Mouse (Mus musculus): Measurements from ENCODE around the gene Gja5. TPM values are rescaled to one million over a fixed set of nuclear protein-coding genes. Genes with fewer than 3 reads are reported as not detected.

Gene Gja5
- polyA plus RNA-seq, 1 experiment from 2014 or later = 3.7 TPM

DNA sequence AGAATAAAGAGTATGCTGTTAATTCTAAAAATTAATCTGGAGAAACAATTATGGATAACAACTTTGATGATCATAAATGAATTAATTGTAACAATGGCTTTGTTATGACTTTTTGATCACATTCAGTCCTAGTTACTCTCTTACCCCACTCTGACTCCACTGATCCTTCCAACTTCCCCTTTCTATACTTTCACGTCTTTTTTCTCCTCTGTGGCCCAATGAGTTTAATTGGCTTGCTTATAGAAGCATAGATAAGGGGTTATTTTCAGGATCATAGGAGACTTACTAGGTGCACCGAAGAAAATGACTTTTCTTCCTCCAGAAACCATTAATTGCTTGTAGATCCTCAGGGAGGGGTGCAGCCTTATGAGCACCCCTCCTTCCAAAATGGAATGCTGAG is 38.2 kb downstream of the Gja5 start:
- Histone ChIP-seq H3K36me3 (no peaks in the 10 kb centered on the region), H3K27ac (no peak overlapping the region), H3K9ac (no peak overlapping the region), H3K9me3 (peaks cover 7% of the 10 kb centered on the region), H3K4me3 (no peak overlapping the region), H3K4me2 (no peak overlapping the region), H3K4me1 (replicated peaks) (peaks cover 12% of the 10 kb centered on the region), H3K27me3 (no peaks in the 10 kb centered on the region)
- 94% methylated on average over 2 of the region's 2 CpGs for WGBS
- ATAC-seq (ENCODE audit: low FRiP score) = no peak

DNA sequence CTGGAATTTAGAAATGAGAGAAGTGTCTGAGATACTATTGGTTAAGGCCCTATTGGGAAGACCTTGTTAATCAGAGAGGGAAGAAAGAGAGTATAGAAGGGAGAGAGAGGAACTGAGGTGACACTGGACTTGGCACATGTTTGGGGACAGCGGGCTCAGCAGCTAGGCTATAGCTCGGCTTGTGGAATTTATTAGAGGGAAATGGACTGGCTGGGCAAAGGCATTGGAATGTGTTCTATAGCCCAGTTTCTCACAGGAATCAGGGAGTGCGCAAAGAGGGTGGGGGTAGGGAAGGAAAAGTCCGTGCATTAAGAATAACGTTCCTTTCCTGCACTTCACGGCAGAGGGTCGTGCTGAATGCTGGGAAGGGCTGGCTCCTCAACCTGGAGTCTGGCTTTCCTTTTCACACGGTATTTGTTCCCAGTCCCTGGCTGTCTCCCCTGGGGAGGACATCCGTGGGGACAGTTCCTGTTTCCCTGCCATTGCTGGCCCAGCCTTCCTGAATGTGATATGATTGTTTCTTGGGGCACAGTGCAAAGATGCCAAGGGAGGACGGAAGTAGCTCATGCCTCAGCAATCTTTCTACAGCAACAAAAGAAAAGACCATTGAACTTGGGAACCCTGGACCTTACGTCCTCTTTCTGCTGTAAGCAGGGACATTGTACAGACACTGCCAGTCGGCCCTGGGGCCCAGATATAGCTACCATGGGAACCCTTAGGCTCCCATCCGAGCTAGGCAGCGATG is 49.2 kb downstream of the Gja5 start:
- no peaks in the 10 kb centered on the region for H3K9me3 ChIP-seq
- H3K9ac ChIP-seq = no peak overlapping the region
- 58% methylated on average over 14 of the region's 14 CpGs for WGBS
- no peaks in the 10 kb centered on the region for H3K36me3 ChIP-seq
- H3K27me3 ChIP-seq = no peaks in the 10 kb centered on the region
- H3K27ac ChIP-seq = no peak overlapping the region
- no peak overlapping the region for H3K4me2 ChIP-seq
- H3K4me1 ChIP-seq (replicated peaks) = no peaks in the 10 kb centered on the region
- H3K4me3 ChIP-seq = no peak overlapping the region
- ATAC-seq (ENCODE audit: low FRiP score) = no peak

DNA sequence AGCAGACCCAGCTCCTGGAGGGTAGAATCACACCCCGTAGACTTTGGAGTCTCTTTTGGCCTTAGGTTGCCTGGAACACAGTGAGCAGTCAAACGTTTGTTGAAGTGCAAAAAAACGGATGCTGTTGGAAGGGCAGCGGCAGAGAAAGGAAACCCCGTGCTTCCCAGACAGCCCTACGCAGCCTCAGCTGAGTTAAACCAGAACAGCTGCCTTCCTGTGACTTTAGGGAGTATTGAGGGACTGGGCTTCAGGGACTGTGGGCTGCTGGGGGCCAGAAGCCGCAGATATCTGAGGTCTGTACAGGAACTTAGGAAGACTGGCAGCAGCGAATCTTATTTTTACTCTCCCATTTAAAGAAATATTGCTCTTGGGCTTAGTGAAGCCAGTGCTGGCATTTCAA is 56.1 kb downstream of the Gja5 start:
- no peak for ATAC-seq (ENCODE audit: low FRiP score)
- no peak overlapping the region for H3K4me3 ChIP-seq
- 58% methylated on average over 8 of the region's 8 CpGs for WGBS

DNA sequence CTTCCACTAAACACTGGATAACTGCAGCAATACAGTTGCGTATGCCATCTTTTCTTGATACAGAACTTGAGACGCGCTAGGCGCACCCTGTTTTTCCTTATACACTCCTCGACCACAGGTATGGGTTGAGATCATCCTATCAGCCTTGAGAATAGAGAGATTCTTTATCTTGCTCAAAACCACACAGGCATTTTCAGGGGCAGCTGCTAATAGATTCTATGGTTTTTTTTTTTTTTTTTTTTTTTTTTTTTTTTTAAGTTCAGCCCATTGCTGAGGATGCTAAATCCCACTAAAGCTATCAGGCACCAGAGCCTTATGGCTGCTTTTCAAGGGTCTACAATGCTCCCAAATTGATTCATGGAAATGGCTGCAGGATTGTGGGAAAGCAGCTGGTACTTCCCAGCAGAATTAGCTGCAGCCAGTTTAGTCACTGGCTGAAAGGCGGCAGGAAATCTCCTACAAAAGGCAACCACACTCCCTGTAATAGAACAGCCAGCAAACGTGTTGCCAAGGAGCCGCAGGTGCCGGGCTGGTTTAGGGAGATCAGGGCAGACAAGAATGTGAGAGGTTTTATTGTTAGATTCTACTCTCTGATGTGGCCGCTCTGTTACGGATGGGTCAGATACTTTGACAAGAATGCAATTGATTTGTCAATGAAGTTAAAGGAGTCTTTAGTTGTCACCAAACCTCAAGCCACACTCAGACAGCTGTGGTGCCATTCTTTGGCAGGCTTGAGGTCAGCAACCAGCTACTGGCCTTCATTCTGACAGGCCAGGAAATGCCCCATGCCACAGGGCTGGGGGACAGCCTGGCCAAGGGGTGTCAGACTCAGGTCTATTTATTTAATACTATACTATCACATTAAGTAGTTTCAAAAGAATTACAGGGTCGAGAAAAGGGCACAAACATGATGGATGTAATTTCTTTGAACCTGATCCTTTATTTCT is 58.9 kb downstream of the Gja5 start:
- Histone ChIP-seq H3K9ac (no peak overlapping the region), H3K9me3 (no peaks in the 10 kb centered on the region), H3K27ac (no peak overlapping the region), H3K4me3 (no peak overlapping the region), H3K27me3 (no peaks in the 10 kb centered on the region), H3K36me3 (no peaks in the 10 kb centered on the region), H3K4me2 (no peak overlapping the region), H3K4me1 (replicated peaks) (0 out of 2 replicates have a peak, but pooled peaks cover 4% of the 10 kb centered on the region)
- ATAC-seq (ENCODE audit: low FRiP score) = 0 out of 2 replicates have a peak, but pooled peaks have one; percentile 28
- 54% methylated on average over 12 of the region's 12 CpGs for WGBS

More for the DNA sequence above, 56.1 kb downstream of the Gja5 start:
- Histone ChIP-seq H3K27me3 (no peaks in the 10 kb centered on the region), H3K9ac (no peak overlapping the region), H3K4me2 (no peak overlapping the region), H3K9me3 (no peaks in the 10 kb centered on the region), H3K27ac (no peak overlapping the region), H3K36me3 (no peaks in the 10 kb centered on the region), H3K4me1 (replicated peaks) (0 out of 2 replicates have a peak, but pooled peaks cover 4% of the 10 kb centered on the region)

DNA sequence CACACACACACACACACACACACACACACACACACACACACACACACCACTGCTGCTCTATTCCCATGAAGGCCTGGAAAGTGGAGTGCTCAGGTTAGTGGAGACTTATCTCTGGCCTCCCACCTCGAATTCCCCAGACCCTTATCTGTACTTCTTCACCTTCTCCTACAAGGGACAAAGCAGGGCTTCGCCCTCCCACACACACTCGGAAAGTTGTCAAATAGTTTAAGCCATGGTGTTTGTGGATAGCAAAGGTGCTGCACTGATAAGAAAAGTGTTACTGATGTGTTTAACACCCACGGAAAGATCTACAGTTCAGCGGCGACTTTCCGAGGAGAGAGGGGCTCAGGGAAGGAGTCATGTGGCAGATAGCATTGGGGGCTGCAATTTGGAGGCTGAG is 66.5 kb downstream of the Gja5 start:
- Histone ChIP-seq H3K9ac (no peak overlapping the region), H3K4me3 (no peak overlapping the region), H3K4me2 (no peak overlapping the region), H3K27ac (no peak overlapping the region), H3K27me3 (no peaks in the 10 kb centered on the region), H3K9me3 (no peaks in the 10 kb centered on the region), H3K4me1 (replicated peaks) (no peaks in the 10 kb centered on the region), H3K36me3 (no peaks in the 10 kb centered on the region)
- ATAC-seq (ENCODE audit: low FRiP score) = no peak
- WGBS = 73% methylated on average over 7 of the region's 7 CpGs

DNA sequence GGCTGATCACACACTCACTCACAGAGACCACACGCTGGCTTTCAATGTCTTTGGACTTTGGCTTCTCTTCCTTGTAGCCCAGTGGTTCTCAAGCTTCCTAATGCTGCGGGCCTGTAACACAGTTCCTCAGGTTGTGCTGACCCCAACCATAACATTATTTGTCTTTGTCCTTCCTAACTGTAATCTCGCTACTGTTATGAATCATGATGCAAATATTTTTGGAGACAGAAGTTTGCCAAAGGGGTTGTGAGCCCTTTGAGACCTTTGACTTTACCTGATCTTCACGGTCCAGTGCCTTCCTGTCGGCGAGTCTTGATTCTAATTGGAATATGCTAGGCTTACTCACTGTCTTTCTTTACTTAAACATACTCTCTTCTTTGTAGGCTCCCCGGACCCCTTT is 70.0 kb downstream of the Gja5 start:
- no peak overlapping the region for H3K4me3 ChIP-seq
- H3K9me3 ChIP-seq = no peaks in the 10 kb centered on the region
- ATAC-seq (ENCODE audit: low FRiP score) = no peak
- peaks cover 10% of the 10 kb centered on the region for H3K4me1 ChIP-seq (replicated peaks)
- H3K9ac ChIP-seq = no peak overlapping the region
- 91% methylated on average over 7 of the region's 7 CpGs for WGBS
- H3K36me3 ChIP-seq = no peaks in the 10 kb centered on the region
- H3K27ac ChIP-seq = no peak overlapping the region
- no peaks in the 10 kb centered on the region for H3K27me3 ChIP-seq
- no peak overlapping the region for H3K4me2 ChIP-seq

DNA sequence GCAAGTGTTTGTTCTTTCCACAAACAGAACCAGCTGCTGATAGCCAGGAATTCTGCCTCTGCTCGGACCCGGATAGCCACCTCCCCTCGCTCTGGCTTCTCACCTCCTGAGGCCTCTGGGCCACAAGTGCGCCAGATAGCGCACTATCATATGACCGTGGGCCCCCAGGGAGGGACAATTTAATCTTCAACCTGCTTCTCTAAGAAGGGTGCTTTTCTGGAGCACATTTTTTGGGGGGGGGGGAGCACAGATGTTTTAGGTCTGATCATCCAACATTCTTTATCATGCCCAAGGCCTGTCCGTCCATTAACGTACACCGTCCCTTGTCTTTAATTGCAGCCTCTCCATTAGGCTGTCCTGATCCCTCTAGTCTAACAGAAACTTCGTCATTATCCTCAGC is 71.1 kb downstream of the Gja5 start:
- peaks cover 10% of the 10 kb centered on the region for H3K4me1 ChIP-seq (replicated peaks)
- 92% methylated on average over 10 of the region's 10 CpGs for WGBS
- no peaks in the 10 kb centered on the region for H3K36me3 ChIP-seq
- ATAC-seq (ENCODE audit: low FRiP score) = no peak
- no peak overlapping the region for H3K27ac ChIP-seq
- no peak overlapping the region for H3K4me2 ChIP-seq
- no peaks in the 10 kb centered on the region for H3K27me3 ChIP-seq
- no peaks in the 10 kb centered on the region for H3K9me3 ChIP-seq
- H3K4me3 ChIP-seq = no peak overlapping the region
- H3K9ac ChIP-seq = no peak overlapping the region

DNA sequence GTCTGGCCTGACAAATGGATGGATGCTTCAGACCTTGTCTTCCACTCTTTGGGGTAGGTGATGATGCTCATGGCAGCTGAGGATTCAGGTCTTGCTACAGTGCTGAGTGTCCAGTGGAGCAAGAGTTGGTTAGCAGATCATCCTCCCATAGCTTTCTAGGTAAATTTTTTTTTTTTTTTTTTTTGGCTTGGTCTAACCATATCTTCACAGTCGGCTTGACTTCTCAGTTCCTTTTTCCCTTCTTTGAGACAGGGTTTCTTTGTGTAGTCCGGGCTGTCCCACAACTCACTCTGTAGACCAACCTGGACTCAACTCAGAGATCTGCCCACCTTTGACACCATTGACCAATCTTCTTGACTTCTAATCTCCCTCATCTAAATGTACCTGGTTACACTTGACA is 73.0 kb downstream of the Gja5 start:
- no peak for ATAC-seq (ENCODE audit: low FRiP score)
- H3K4me3 ChIP-seq = no peak overlapping the region
- 90% methylated on average over 2 of the region's 2 CpGs for WGBS

DNA sequence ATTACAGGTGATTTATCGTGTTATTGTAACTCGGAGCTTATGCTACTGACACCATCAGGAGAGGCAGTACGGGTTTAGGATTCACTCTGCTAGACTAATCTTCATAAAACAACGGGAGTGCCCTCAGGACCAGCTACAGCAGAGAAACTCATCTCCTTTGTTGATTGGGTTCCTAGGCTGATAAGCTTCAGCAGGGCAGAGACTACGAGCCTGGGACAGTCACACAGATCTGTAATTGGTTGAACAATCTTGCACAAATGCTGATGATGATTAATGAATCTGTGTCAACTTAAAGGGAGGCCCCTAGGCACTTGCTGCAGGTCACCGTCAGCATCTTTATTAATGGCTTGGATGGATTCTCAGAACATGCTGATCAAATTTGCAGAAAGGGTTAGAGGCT is 74.0 kb downstream of the Gja5 start:
- ATAC-seq (ENCODE audit: low FRiP score) = peak; percentile 57
- Histone ChIP-seq H3K4me1 (replicated peaks) (peaks cover 10% of the 10 kb centered on the region), H3K4me2 (no peak overlapping the region), H3K9me3 (no peaks in the 10 kb centered on the region), H3K4me3 (no peak overlapping the region), H3K36me3 (no peaks in the 10 kb centered on the region), H3K27me3 (no peaks in the 10 kb centered on the region), H3K27ac (no peak overlapping the region), H3K9ac (no peak overlapping the region)
- whole genome bisulfite sequencing = 49% methylated on average over 6 of the region's 6 CpGs

More for the DNA sequence above, 73.0 kb downstream of the Gja5 start:
- Histone ChIP-seq H3K4me1 (replicated peaks) (peaks cover 10% of the 10 kb centered on the region), H3K9ac (no peak overlapping the region), H3K36me3 (no peaks in the 10 kb centered on the region), H3K9me3 (no peaks in the 10 kb centered on the region), H3K27ac (no peak overlapping the region), H3K4me2 (no peak overlapping the region), H3K27me3 (no peaks in the 10 kb centered on the region)

DNA sequence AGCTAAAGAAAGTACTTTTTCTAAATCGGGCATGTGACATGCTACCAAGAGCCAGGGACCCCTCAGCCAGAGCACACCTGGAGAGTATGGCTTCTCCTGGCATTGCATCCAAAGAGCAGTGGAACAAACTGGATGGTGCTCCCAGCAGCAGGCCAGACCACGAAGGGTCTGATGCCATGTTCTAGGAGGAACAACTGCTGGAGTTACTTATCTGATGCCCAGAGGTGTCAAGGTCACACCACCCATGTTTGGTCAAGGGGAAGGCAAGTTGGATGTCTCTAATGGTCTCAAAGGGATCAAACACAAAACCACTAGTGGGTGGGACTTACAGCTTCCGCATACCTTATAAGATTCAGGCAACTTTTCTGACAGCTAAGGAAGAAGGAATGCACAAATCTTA is 74.5 kb downstream of the Gja5 start:
- Histone ChIP-seq H3K27ac (peak overlapping the region; percentile 30; the same call in 1 of the 2 replicates), H3K9ac (no peak overlapping the region), H3K27me3 (no peaks in the 10 kb centered on the region), H3K4me3 (no peak overlapping the region), H3K9me3 (no peaks in the 10 kb centered on the region), H3K4me2 (no peak overlapping the region), H3K36me3 (no peaks in the 10 kb centered on the region), H3K4me1 (replicated peaks) (peaks cover 10% of the 10 kb centered on the region)
- ATAC-seq (ENCODE audit: low FRiP score) = no peak
- WGBS = 90% methylated on average over 3 of the region's 3 CpGs

DNA sequence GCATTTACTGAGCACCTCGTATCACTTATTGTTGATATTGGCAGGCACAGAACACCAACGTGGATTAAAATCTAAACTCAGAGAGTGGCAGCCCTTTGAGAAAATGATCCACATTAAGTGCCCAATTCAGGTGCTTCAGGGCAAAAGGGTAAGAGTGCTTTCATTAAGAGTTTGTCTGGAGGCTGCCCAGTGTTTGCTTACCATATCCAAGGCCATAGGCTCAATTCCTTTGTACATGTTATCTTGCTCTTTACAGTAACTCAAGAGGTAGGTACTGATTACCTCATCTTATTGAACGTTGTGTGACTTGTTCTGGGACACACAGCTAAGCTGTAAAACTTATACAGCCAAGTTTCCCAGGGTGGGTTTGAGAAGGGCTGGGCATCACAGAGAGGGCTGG is 77.3 kb downstream of the Gja5 start:
- H3K27ac ChIP-seq = no peak overlapping the region
- no peaks in the 10 kb centered on the region for H3K36me3 ChIP-seq
- ATAC-seq (ENCODE audit: low FRiP score) = no peak
- H3K9me3 ChIP-seq = no peaks in the 10 kb centered on the region
- H3K9ac ChIP-seq = no peak overlapping the region
- WGBS = 80% methylated on average over 3 of the region's 3 CpGs
- no peaks in the 10 kb centered on the region for H3K27me3 ChIP-seq
- no peak overlapping the region for H3K4me3 ChIP-seq
- H3K4me1 ChIP-seq (replicated peaks) = peaks cover 10% of the 10 kb centered on the region
- H3K4me2 ChIP-seq = no peak overlapping the region

DNA sequence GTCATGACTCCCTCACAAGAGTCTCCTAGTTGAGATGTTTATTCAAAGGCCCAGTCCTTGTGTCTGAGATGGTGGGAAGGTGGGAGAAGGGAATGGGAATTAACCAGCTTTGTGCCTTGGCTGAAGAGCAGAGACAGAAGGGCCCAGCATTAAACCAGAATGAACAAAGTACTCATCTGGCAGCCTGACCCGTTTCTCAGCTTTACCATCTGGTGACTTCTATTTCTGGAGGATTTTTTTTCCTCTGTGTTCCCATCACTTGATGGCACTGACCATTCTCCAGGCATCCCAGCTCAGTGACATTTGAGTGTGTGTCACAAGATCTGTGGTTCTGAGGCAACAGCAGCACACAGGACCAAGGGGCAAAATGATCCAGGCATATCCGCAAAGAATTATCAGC is 78.2 kb downstream of the Gja5 start:
- no peaks in the 10 kb centered on the region for H3K27me3 ChIP-seq
- no peak for ATAC-seq (ENCODE audit: low FRiP score)
- 86% methylated on average over 2 of the region's 2 CpGs for WGBS
- H3K9me3 ChIP-seq = no peaks in the 10 kb centered on the region
- H3K4me3 ChIP-seq = no peak overlapping the region
- H3K27ac ChIP-seq = no peak overlapping the region
- H3K9ac ChIP-seq = no peak overlapping the region
- H3K4me1 ChIP-seq (replicated peaks) = peaks cover 10% of the 10 kb centered on the region
- no peak overlapping the region for H3K4me2 ChIP-seq
- no peaks in the 10 kb centered on the region for H3K36me3 ChIP-seq

Measured in hindbrain, embryonic 13.5 days (tissue).